Comparison of ENCODE assay signal across 23 mouse cellular contexts in genomic region chr14:29164653-29165030, GRCm38 (mm10).
A peak's percentile ranks its signal among the peaks of the same experiment; 100 is the strongest.
DNase-seq lines count a peak whose midpoint lies in the region; ATAC-seq lines count a peak whose summit lies in the region.
"Had no signal": no experiment of that assay in that cellular context is flagged by ENCODE, and none has a peak within 500 bp of the region (broad histone marks: within the 10 kb centered on the region; RNA-seq: fewer than 3 reads in every experiment).

No protein-coding gene starts in this region.

- 62% methylated on average over 6 of the region's 6 CpGs for WGBS in forebrain, embryonic 15.5 days
- WGBS in forebrain, embryonic 10.5 days = 92% methylated on average over 6 of the region's 6 CpGs
- WGBS in midbrain, embryonic 13.5 days = 66% methylated on average over 6 of the region's 6 CpGs
- 94% methylated on average over 6 of the region's 6 CpGs for WGBS in midbrain, embryonic 10.5 days
- WGBS in limb, embryonic 10.5 days = 76% methylated on average over 6 of the region's 6 CpGs

- no peak overlapping the region for H3K4me2 ChIP-seq in forebrain, embryonic 15.5 days (replicated peaks)
- H3K4me2 ChIP-seq in midbrain, embryonic 13.5 days (replicated peaks) = no peak overlapping the region
- H3K4me2 ChIP-seq: embryonic facial prominence, embryonic 15.5 days; heart, embryonic 15.5 days; intestine, embryonic 15.5 days; midbrain, embryonic 12.5 days had no signal

- peak overlapping the region; percentile 47 for H3K27ac ChIP-seq in forebrain, embryonic 15.5 days (replicated peaks)
- no peak overlapping the region for H3K27ac ChIP-seq in forebrain, embryonic 10.5 days
- H3K27ac ChIP-seq in midbrain, embryonic 13.5 days = peak overlapping the region; percentile 40
- no peak overlapping the region for H3K27ac ChIP-seq in midbrain, embryonic 10.5 days (replicated peaks)
- peak overlapping the region; percentile 63 for H3K27ac ChIP-seq in limb, embryonic 10.5 days
- H3K27ac ChIP-seq: embryonic facial prominence, embryonic 15.5 days; gastrocnemius, adult 2 months; heart, embryonic 15.5 days; intestine, embryonic 15.5 days; midbrain, embryonic 12.5 days had no signal

- no peak overlapping the region for H3K4me3 ChIP-seq in forebrain, embryonic 15.5 days
- no peak overlapping the region for H3K4me3 ChIP-seq in forebrain, embryonic 10.5 days
- H3K4me3 ChIP-seq in midbrain, embryonic 13.5 days (replicated peaks) = no peak overlapping the region
- no peak overlapping the region for H3K4me3 ChIP-seq in midbrain, embryonic 10.5 days
- no peak overlapping the region for H3K4me3 ChIP-seq in limb, embryonic 10.5 days
- H3K4me3 ChIP-seq: embryonic facial prominence, embryonic 15.5 days; gastrocnemius, adult 2 months; heart, embryonic 15.5 days; intestine, embryonic 15.5 days; midbrain, embryonic 12.5 days had no signal

- no peaks in the 10 kb centered on the region for H3K27me3 ChIP-seq in forebrain, embryonic 15.5 days
- H3K27me3 ChIP-seq in forebrain, embryonic 10.5 days (ENCODE audit: poor library complexity, severe bottlenecking) = no peaks in the 10 kb centered on the region
- H3K27me3 ChIP-seq in midbrain, embryonic 13.5 days = no peaks in the 10 kb centered on the region
- H3K27me3 ChIP-seq in midbrain, embryonic 10.5 days (ENCODE audit: low read depth, poor library complexity, severe bottlenecking) = no peaks in the 10 kb centered on the region
- no peaks in the 10 kb centered on the region for H3K27me3 ChIP-seq in limb, embryonic 10.5 days (ENCODE audit: low read depth, poor library complexity, severe bottlenecking)
- H3K27me3 ChIP-seq: embryonic facial prominence, embryonic 15.5 days; heart, embryonic 15.5 days; intestine, embryonic 15.5 days; midbrain, embryonic 12.5 days had no signal

- no peak for ATAC-seq in forebrain, embryonic 15.5 days (replicated peaks)
- ATAC-seq in midbrain, embryonic 13.5 days = 0 out of 2 replicates have a peak, but pooled peaks have one; percentile 53
- ATAC-seq: CD4-positive, CD25-positive, alpha-beta regulatory T cell, adult 4 months; intestine, embryonic 15.5 days had no signal

- DNase-seq in forebrain, embryonic 10.5 days (ENCODE audit: extremely low spot score, low spot score) = no peak
- no peak for DNase-seq in midbrain, embryonic 10.5 days (ENCODE audit: low spot score)
- peak; percentile 37 for DNase-seq in limb, embryonic 10.5 days (ENCODE audit: low spot score)
- no peak for DNase-seq in kidney, postnatal 25 days
- DNase-seq in adrenal gland, postnatal 14 days = no peak
- DNase-seq: adrenal gland, postnatal 36 days; cerebellum, adult 11 months; cerebellum, adult 9-11 months; gastrocnemius, adult 2 months; heart, postnatal 4 days; kidney, adult 9 months; kidney, postnatal 36 days; left cerebral cortex, postnatal 4 days; lung, postnatal 4 days; right cerebral cortex, postnatal 14 days; spleen, adult 18-20 months had no signal

- no peak overlapping the region for H3K9ac ChIP-seq in forebrain, embryonic 15.5 days (replicated peaks)
- no peak overlapping the region for H3K9ac ChIP-seq in midbrain, embryonic 13.5 days (replicated peaks)
- H3K9ac ChIP-seq: embryonic facial prominence, embryonic 15.5 days; heart, embryonic 15.5 days; intestine, embryonic 15.5 days; midbrain, embryonic 12.5 days had no signal

- H3K9me3 ChIP-seq in forebrain, embryonic 15.5 days = no peaks in the 10 kb centered on the region
- H3K9me3 ChIP-seq in forebrain, embryonic 10.5 days = no peaks in the 10 kb centered on the region
- no peaks in the 10 kb centered on the region for H3K9me3 ChIP-seq in midbrain, embryonic 13.5 days
- H3K9me3 ChIP-seq in midbrain, embryonic 10.5 days (replicated peaks) = no peaks in the 10 kb centered on the region
- H3K9me3 ChIP-seq in limb, embryonic 10.5 days (replicated peaks) = no peaks in the 10 kb centered on the region
- H3K9me3 ChIP-seq: embryonic facial prominence, embryonic 15.5 days; heart, embryonic 15.5 days; intestine, embryonic 15.5 days; midbrain, embryonic 12.5 days had no signal

- peaks cover 13% of the 10 kb centered on the region for H3K4me1 ChIP-seq in forebrain, embryonic 15.5 days
- H3K4me1 ChIP-seq in forebrain, embryonic 10.5 days = no peaks in the 10 kb centered on the region
- peaks cover 12% of the 10 kb centered on the region; the same call in 1 of the 2 replicates for H3K4me1 ChIP-seq in midbrain, embryonic 13.5 days (replicated peaks)
- H3K4me1 ChIP-seq in midbrain, embryonic 10.5 days = peaks cover 3% of the 10 kb centered on the region; the same call in 1 of the 2 replicates
- H3K4me1 ChIP-seq in limb, embryonic 10.5 days = peaks cover 32% of the 10 kb centered on the region
- H3K4me1 ChIP-seq: embryonic facial prominence, embryonic 15.5 days; heart, embryonic 15.5 days; intestine, embryonic 15.5 days had no signal

- H3K36me3 ChIP-seq in forebrain, embryonic 15.5 days = no peaks in the 10 kb centered on the region
- H3K36me3 ChIP-seq in forebrain, embryonic 10.5 days (replicated peaks) = no peaks in the 10 kb centered on the region
- no peaks in the 10 kb centered on the region for H3K36me3 ChIP-seq in midbrain, embryonic 13.5 days
- H3K36me3 ChIP-seq in midbrain, embryonic 10.5 days = no peaks in the 10 kb centered on the region
- no peaks in the 10 kb centered on the region for H3K36me3 ChIP-seq in limb, embryonic 10.5 days
- H3K36me3 ChIP-seq: embryonic facial prominence, embryonic 15.5 days; heart, embryonic 15.5 days; intestine, embryonic 15.5 days; midbrain, embryonic 12.5 days had no signal

Comparison
In these comparisons a context has a peak if more than half of its experiments do, and no peak if none do; other contexts are left out.
1. H3K27ac ChIP-seq: peak in forebrain, embryonic 15.5 days (single experiment), midbrain, embryonic 13.5 days (single experiment) and limb, embryonic 10.5 days (single experiment); none in forebrain, embryonic 10.5 days (single experiment) and midbrain, embryonic 10.5 days (single experiment).